Comparison of ENCODE assay signal across 21 mouse cellular contexts in the genomic region with DNA sequence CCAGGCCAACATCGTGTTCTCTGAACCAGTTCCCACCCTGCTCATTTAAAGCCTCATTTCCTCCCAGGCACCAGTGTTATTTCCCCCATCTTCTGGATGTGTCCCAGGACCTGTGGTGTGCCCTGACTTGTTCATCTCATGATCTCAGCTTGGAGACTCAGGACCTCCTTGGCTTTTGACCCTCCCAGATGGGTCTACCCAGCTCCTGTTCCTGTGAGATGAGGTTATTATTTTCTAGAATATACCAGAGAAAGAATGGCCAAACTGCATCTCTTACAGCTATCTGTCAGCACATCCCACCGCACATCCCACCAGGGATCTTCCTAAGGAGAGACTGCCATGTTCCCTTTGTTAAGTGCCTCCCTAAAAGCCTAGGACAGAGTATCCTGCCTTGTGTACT. TPM values are rescaled to one million over a fixed set of nuclear protein-coding genes. Genes with fewer than 3 reads are reported as not detected.
"Had no signal": no experiment of that assay in that cellular context is flagged by ENCODE, and none has a peak within 500 bp of the region (broad histone marks: within the 10 kb centered on the region; RNA-seq: fewer than 3 reads in every experiment).

No protein-coding gene starts in this region.

- H3K4me3 ChIP-seq: midbrain, embryonic 10.5 days; myocyte; neural tube, embryonic 13.5 days; neural tube, embryonic 15.5 days; stomach, embryonic 15.5 days had no signal

- H3K4me2 ChIP-seq: lung, embryonic 14.5 days; neural tube, embryonic 13.5 days; neural tube, embryonic 15.5 days; stomach, embryonic 15.5 days had no signal

- H3K9me3 ChIP-seq: midbrain, embryonic 10.5 days; neural tube, embryonic 13.5 days; neural tube, embryonic 15.5 days; stomach, embryonic 15.5 days had no signal

- H3K27me3 ChIP-seq: neural tube, embryonic 13.5 days; neural tube, embryonic 15.5 days; stomach, embryonic 15.5 days had no signal

- H3K4me1 ChIP-seq: neural tube, embryonic 13.5 days; stomach, embryonic 15.5 days had no signal

- ATAC-seq: midbrain, embryonic 16.5 days had no signal

- H3K9ac ChIP-seq: lung, embryonic 14.5 days; neural tube, embryonic 13.5 days; neural tube, embryonic 15.5 days; stomach, embryonic 15.5 days had no signal

- DNase-seq: lung, adult 18-20 months; lung, embryonic 14.5 days; lung, postnatal 10 days; lung, postnatal 4 days; midbrain, embryonic 14.5 days; right cerebral cortex, postnatal 14 days; thymus, adult 2 months; thymus, postnatal 25 days; thymus, postnatal 4 days had no signal

- H3K36me3 ChIP-seq: midbrain, embryonic 10.5 days; neural tube, embryonic 13.5 days; neural tube, embryonic 15.5 days; stomach, embryonic 15.5 days had no signal

- H3K27ac ChIP-seq: midbrain, embryonic 10.5 days; neural tube, embryonic 13.5 days; neural tube, embryonic 15.5 days; stomach, embryonic 15.5 days; stomach, postnatal 0 days had no signal

RNA-seq across cellular contexts. Expression of gene 4930564D02Rik, which starts 22.0 kb away (rescaled TPM):
- polyA plus RNA-seq: liver, embryonic 16.5 days; lung, embryonic 14.5 days; lung, embryonic 16.5 days; midbrain, embryonic 10.5 days; midbrain, embryonic 14.5 days; midbrain, embryonic 16.5 days; myocyte; neural tube, embryonic 11.5 days; neural tube, embryonic 13.5 days; neural tube, embryonic 15.5 days; spleen, adult 2 months; stomach, embryonic 15.5 days; stomach, postnatal 0 days; thymus, adult 2 months; urinary bladder, adult 2 months had no signal
